Mouse (Mus musculus): ENCODE results near the gene Slc25a47.
"Not testable (repeated sequence)": the region's sequence is repeated elsewhere in the genome, so short reads cannot be mapped to it uniquely, and the experiment has no call there.

The Slc25a47 gene

DNA sequence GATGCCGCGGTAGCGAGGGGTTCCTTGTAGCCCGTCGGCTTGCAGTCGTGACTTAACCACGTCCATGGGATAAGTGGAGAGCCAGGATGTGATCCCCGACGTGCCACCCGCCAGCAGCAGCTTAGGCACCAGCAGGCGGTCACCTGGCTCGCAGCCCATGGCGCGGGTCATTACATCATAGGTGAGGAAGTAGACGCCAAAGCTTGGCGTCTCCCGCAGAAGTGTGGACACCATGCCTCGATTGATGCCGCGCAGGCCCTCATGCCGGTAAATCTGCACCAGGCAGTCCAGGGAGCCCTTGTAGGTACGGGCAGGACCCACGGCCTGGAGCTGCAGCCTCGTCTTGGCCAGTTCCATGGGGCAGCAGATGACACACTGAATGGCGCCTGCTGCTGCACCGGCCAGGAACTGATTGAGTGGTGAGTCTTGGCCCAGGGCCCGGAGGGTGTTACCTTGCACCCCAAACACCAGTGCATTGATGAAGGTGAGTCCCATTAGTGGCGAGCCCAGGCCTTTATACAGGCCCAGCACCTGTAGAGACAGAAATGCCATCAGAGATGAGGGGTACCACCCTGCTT lies 8.8 kb upstream of the Slc25a47 start:
- peak; percentile 80 for DNase-seq

DNA sequence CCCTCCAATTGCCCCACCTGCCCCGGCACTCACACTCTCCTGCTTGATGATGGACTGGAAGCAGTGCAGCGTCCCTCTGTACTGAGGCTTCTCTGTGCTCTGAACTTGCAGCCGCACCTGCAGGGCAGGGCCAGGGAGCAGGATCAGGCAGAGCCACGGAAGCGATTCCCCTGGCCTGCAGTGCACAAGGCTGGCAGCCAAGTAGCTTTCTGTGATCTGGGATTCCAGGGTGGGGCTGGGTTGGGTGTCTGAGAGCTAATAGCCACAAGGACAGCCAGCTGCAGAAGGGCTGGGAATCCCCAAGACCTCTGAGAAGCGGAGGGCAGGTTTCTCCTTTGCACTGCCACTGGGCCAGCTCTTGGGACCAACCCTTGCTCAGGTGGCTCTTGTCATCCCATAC lies 8.2 kb upstream of the Slc25a47 start:
- peak; percentile 32 for DNase-seq

- no peak for DNase-seq
Measured at GRCm38 (mm10) chr12:108829636-108830035, 6.2 kb upstream of the Slc25a47 start.

- no peak for DNase-seq
Measured at GRCm38 (mm10) chr12:108830358-108830757, 5.5 kb upstream of the Slc25a47 start.

DNA sequence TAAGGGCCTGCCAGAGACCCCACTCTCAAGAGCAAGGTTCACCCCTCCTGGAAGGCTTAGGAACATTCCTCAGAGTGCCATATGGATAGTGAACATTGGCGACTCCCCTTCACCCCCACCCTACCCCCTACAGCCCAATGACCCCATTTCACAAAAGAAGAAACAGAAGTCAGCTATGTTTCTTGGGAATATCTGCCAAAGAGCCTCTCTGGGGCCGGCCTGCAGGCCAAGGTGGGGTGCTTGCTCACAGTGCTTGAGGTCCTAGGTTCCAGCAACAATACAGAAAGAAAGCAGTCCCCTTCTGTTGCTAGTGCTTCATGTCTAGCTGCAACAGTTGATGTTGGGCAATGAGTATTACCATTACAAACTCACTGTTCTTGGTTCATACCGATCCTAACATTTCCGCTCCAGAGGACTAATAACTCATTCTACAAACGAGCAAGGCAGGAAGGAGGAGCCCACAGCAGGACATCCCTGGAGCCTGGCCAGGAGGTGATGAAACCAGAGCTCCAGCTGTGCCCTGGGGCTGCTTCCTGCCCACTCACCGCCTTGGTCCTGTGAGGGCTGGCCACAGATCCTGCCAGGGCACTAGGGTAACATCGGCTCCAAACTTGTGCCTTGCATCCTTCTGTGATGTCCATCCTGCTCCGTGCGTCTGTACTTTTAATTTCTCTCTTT lies 3.7 kb upstream of the Slc25a47 start:
- peak; percentile 62 for DNase-seq

- DNase-seq: peak; percentile 68
Measured at GRCm38 (mm10) chr12:108832851-108833250, 3.0 kb upstream of the Slc25a47 start.

- no peak for DNase-seq
Measured at GRCm38 (mm10) chr12:108833408-108833807, 2.4 kb upstream of the Slc25a47 start.

GRCm38 (mm10) chr12:108834337-108834736 lies 1.5 kb upstream of the Slc25a47 start:
- peak; percentile 33 for DNase-seq

- DNase-seq: peak; percentile 52
Measured at GRCm38 (mm10) chr12:108834786-108835185, 1.1 kb upstream of the Slc25a47 start.

DNA sequence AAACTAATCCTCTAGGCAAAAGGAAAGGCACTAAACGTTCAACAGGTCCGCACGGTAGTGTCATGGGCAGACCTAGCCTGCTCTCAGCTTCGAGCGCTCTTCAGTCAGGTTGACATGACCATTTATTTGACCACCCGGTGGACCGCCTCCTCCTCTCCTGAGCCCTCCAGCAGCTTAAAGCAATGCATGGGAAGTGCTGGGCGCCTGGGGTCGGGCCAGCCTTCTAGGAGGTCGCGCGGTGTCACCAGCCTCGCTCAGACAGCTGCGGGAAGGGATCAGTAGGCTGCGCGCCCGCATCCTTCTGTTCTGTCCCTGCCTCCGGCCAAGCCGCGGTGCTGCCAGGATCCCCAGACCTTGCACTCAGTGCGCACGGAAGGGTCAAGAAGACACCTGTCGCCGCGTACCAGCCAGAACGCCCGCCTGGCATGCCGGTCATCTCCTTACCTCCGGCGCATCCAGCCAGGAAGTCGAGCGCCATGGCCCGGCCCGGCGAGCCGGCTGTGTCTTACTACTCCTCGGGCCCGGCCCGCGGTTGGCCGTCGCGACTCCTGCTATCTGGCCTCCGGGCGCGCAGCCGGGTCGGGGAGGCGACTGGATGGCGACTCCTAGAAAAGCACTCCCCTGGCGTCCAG lies 522 bp upstream of the Slc25a47 start:
- no peak for DNase-seq

DNA sequence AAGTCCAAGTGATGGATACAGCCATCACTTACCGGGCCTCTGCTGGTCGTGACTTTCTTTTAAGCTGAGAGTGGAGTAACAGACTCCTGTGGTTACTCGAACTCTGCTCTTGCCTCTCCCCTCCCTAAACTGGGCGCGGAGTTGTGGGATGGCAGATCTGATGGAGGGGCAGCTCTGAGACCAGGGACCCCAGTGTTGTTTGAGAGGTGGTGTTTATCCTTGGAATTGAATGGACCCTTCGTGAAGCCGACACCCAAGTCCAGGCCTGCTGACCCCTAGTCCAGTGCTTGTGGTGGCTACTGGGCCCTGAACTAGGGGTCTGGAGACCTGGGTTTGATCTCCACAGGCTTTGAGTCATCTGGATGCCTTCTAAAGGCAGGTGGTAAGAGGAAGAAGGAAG lies 876 bp downstream of the Slc25a47 start:
- no peak for DNase-seq

- DNase-seq: no peak
Measured at GRCm38 (mm10) chr12:108841181-108841580, 5.3 kb downstream of the Slc25a47 start.

DNA sequence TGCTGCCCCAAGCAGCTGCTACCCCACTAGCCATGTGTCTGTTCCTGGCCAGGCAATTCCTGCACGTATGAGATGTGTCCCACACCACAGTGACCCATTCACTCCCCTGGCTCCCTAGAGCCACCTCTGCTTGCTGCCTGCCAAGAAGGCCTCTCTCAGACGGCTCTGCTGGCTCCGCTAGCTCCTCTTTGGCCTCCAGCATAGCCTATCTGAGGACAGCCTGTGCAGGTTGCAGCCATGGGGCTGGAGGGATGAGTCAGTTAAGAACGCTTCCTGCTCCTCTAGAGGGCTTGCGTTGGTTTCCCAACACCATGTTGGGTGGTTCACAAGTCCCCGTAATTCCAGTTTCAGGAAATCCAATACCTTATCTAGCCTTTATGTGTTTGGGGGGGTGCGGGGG lies 6.8 kb downstream of the Slc25a47 start:
- DNase-seq: no peak

GRCm38 (mm10) chr12:108848033-108848432 lies 12.2 kb downstream of the Slc25a47 start:
- DNase-seq: not testable (repeated sequence)

DNA sequence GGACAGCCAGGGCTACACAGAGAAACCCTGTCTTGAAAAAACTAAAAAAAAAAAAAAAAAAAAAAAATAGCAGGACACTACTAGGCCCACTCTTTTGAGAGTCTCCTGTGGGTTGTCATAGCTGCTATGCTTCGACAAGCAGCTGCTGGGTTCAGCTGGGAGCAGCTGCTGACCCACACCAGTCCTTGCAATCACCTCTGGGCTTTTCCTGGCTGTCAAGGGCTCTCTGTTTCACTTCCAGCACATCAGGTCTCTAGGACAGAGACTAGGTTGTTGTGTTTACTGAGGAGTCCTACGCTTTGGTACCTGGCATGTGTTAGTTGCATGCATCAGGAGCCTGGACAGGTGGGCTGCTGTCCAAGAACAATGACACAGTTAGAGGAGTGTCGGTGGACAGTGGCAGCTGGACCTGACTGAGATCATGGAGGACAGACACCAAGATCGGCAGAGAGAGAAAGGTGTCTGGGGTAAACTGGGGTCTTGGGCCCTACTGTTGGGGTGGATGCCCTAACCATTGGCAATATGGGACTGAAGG lies 13.7 kb downstream of the Slc25a47 start:
- DNase-seq: no peak

DNA sequence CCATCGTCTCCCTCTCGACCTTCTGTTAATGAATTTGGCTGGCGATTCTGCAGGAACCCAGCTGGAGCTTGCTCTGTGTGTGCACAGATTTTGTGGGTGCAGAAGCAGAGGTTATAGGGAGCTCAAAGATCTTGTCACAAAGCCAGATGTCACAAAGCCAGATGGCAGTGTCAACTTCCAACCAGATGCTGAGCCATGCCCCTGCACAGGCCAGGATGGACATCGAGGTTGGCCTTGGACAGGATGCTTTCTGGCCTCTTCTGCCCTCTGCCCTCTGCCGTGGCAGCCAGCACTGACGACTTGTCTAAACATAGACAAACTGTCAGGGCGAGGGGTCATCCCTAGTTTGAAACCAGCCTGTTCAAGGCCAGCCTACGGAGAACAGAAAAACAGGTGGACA lies 14.3 kb downstream of the Slc25a47 start:
- no peak for DNase-seq

- no peak for DNase-seq
Measured at GRCm38 (mm10) chr12:108850886-108851285, 15.0 kb downstream of the Slc25a47 start.

DNA sequence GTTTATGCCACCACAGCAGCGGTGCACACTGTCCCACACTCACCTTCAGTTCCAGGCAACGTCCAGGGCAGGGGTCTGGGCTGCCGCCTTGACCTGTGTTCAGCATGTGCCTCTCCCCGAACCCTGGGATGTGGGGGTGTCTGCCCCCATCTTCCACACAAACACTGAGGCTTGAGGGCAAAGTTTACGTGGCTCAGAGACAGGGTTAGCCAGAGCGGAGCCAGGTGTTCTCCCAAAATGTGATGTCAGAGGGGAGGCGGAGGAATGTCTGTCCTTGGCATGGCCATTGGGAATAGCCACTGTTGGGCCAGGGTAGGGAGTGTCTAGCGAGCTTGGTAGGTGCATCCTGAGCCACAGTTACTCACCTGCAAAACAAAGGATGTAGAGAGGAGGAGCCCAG lies 17.0 kb downstream of the Slc25a47 start:
- DNase-seq: no peak

DNA sequence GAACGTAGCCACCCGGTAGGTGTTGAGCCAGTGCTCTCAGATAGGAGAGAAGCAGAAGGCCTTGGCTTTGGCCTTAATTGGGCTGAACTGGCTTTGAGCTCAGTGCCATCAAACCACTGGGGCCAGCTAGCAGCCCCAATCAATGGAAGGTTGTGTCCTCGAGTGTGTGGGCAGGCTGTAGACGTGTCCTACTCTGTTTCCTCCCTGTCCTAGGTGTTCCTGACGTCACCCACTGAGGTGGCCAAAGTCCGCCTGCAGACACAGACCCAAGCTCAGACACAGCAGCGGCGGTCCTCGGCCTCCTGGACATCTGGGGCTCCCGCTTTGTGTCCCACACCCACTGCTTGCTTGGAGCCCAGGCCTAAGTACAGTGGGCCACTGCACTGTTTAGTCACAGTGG lies 19.2 kb downstream of the Slc25a47 start:
- no peak for DNase-seq

- no peak for DNase-seq
Measured at GRCm38 (mm10) chr12:108856186-108856585, 20.3 kb downstream of the Slc25a47 start.

GRCm38 (mm10) chr12:108857109-108857508 lies 21.3 kb downstream of the Slc25a47 start:
- no peak for DNase-seq

DNA sequence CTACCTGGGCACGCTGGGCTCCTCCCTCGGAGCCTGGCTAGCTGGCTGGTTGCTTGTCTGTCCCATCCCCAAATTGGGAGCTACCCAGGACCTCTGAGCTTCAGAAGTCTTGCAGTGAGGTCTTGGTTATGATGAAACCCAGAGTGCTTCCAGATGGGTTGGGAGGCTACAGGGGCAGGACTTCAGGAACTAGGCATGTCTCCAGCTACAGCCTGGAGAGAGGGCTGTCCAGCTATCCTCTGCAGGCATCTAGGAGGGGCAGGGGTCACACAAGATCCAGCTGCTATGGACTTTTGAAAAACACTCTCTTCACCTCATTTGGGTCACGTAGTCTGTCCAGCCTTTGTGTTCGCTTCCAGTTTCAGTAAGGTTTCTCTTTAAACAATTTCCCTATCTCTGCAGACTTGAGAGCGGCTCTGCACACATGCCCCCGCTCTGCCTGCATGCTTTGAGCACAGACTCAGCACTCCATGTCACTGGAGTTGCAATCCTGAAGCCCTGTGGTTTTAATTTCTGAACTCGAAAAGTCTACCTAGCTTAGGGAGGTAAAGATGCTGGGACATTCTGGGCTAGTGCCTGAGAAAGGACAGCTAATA lies 21.8 kb downstream of the Slc25a47 start:
- no peak for DNase-seq

DNA sequence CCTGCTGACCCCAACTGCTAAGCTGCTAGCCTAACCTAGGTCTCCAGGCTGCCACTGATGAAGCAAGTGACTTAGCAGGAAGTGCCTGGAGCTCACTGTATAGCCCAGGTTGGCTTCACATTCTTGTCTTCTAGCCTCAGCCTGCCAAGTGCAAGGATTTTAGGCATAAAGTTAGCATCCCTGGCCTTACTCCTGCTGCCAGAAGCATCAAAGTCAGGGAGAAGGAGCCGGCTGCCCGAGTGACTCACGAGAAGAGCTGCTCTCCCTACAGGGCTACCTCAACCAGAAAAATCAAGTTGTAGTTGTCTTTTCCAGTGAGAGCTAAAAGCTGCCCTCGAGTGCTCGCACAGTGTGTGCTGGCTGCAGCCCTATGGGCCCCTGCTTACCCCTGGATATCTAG lies 22.6 kb downstream of the Slc25a47 start:
- no peak for DNase-seq

DNA sequence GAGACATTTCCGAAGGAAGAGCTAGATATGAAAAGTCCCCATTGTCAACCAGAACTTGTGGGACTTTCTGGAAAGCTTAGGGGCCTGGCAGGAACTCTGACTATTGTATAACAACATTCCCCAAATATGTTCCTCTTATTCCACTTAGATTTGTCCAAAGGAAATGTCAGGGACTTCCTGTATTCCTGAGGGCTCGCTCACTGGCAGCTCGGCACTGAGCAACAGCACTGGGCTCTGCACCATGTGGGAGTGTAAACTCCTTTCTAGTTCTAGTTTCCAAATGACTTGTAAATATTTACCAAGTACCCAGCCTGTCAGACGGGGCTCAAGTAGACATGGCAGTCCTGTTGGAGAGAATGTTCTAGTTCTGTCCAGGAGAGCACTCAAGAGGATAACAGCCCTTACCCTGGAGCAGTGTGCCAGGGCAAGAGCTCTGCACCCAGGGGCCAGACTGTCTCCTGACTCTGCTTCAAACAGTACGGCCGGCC lies 29.2 kb downstream of the Slc25a47 start:
- no peak for DNase-seq
